Mouse (Mus musculus): Measurements from ENCODE around the gene Rdh16.
"Not testable (repeated sequence)": the region's sequence is repeated elsewhere in the genome, so short reads cannot be mapped to it uniquely, and the experiment has no call there.

- TF ChIP-seq POLR2A (IDR thresholded peaks at IDR 0.05; ENCODE audit: low read depth, low read length); CTCF (IDR thresholded peaks at IDR 0.05; ENCODE audit: extremely low read depth, insufficient read length, insufficient replicate concordance, low read depth, low read length): not testable (repeated sequence)
Measured at GRCm38 (mm10) chr10:127845945-127846344, 45.0 kb downstream of the Rdh16 start.
